Mouse (Mus musculus) CH12.LX (cell line): ENCODE data around the gene Aaas. TPM values are rescaled to one million over a fixed set of nuclear protein-coding genes. Genes with fewer than 3 reads are reported as not detected.

ENCODE experiments used
- DNase-seq: peaks from one replicate; pipeline ENCODE4 v3.0.0-alpha.2; 2013; ENCODE audit errors: extremely low read depth
- H3K27ac ChIP-seq: 2 replicates; pipeline ENCODE4 v1.5.1; 2012; ENCODE audit warnings: low read depth, mild to moderate bottlenecking, control low read depth, moderate library complexity; ENCODE audit not compliant: insufficient read depth
- H3K27me3 ChIP-seq: replicated peaks from 2 replicates; pipeline ENCODE3; 2012; ENCODE audit warnings: inconsistent platforms
- H3K36me3 ChIP-seq, 2 experiments: replicated peaks in 1 of 2; 2 replicates each; pipeline versions ENCODE3 to v1.6.1; 2012; ENCODE audit warnings: inconsistent platforms in 1 of 2, low read length in 1 of 2, mild to moderate bottlenecking in 1 of 2, mixed read lengths in 1 of 2, moderate library complexity in 1 of 2; ENCODE audit not compliant: control insufficient read depth in 1 of 2, insufficient read depth in 1 of 2
- H3K4me1 ChIP-seq, 2 experiments: 2 replicates each; pipeline ENCODE4 v1.6.1; 2012; ENCODE audit warnings: inconsistent platforms in 1 of 2, moderate library complexity in 1 of 2; ENCODE audit not compliant: insufficient read depth in 2 of 2, control insufficient read depth in 1 of 2
- H3K4me2 ChIP-seq: 2 replicates; pipeline ENCODE4 v1.6.1; 2012; ENCODE audit warnings: low read depth, mild to moderate bottlenecking, control low read depth; ENCODE audit not compliant: poor library complexity, insufficient read depth, severe bottlenecking
- H3K4me3 ChIP-seq, 3 experiments: fragments of 150-350 bp in 1 of 3; sonication (generic) in 1 of 3; replicated peaks in 1 of 3; 2 replicates each; pipeline versions ENCODE3 to v1.5.1; 2011 to 2012; ENCODE audit warnings: low read depth in 2 of 3, low read length in 2 of 3, mild to moderate bottlenecking in 2 of 3, moderate library complexity in 2 of 3, control low read depth in 1 of 3, improper control_type of control experiment in 1 of 3, inconsistent platforms in 1 of 3, mixed read lengths in 1 of 3; ENCODE audit not compliant: poor library complexity in 1 of 3
- H3K79me2 ChIP-seq: replicated peaks from 2 replicates; pipeline ENCODE4 v1.6.1; 2012; ENCODE audit warnings: mild to moderate bottlenecking, moderate library complexity; ENCODE audit not compliant: control insufficient read depth, poor library complexity, insufficient read depth, severe bottlenecking; ENCODE audit errors: extremely low read depth
- H3K9ac ChIP-seq: 2 replicates; pipeline ENCODE4 v1.6.1; 2012; ENCODE audit warnings: low read depth, mild to moderate bottlenecking, control low read depth, moderate library complexity; ENCODE audit not compliant: insufficient read depth
- H3K9me3 ChIP-seq: replicated peaks from 2 replicates; pipeline ENCODE3; 2012; ENCODE audit warnings: low read length, inconsistent platforms, mixed read lengths
- ELF1 ChIP-seq: IDR thresholded peaks from 2 replicates; pipeline ENCODE4 v1.6.1; 2014; ENCODE audit warnings: low read depth, mild to moderate bottlenecking, inconsistent platforms, low read length, improper control_type of control experiment
- EP300 ChIP-seq: IDR thresholded peaks from 2 replicates; pipeline ENCODE4 v1.6.1; 2011; ENCODE audit warnings: low read length, improper control_type of control experiment
- GABPA ChIP-seq: IDR thresholded peaks from 2 replicates; pipeline ENCODE4 v1.6.1; 2012; ENCODE audit warnings: low read depth, low read length, improper control_type of control experiment, inconsistent platforms; ENCODE audit not compliant: insufficient replicate concordance
- HCFC1 ChIP-seq: IDR thresholded peaks from 2 replicates; pipeline ENCODE4 v1.6.1; 2012; ENCODE audit warnings: low read depth, mild to moderate bottlenecking, inconsistent platforms, low read length, improper control_type of control experiment
- IRF4 ChIP-seq: IDR thresholded peaks from 2 replicates; pipeline ENCODE4 v1.6.1; 2014; ENCODE audit warnings: low read depth, mild to moderate bottlenecking, inconsistent platforms, low read length, improper control_type of control experiment
- JUN ChIP-seq: IDR thresholded peaks from 2 replicates; pipeline ENCODE4 v1.6.1; 2011; ENCODE audit warnings: low read depth, mild to moderate bottlenecking, low read length, improper control_type of control experiment, moderate library complexity; ENCODE audit not compliant: insufficient read depth
- JUND ChIP-seq: conservative IDR thresholded peaks from 2 replicates; pipeline ENCODE4 v1.6.1; 2011; ENCODE audit warnings: low read depth, low read length, improper control_type of control experiment
- MAX ChIP-seq: IDR thresholded peaks from 2 replicates; pipeline ENCODE4 v1.6.1; 2011; ENCODE audit warnings: low read length, improper control_type of control experiment
- MEF2A ChIP-seq: IDR thresholded peaks from 2 replicates; pipeline ENCODE4 v1.6.1; 2014; ENCODE audit warnings: low read depth, mild to moderate bottlenecking, inconsistent platforms, low read length, improper control_type of control experiment, borderline replicate concordance
- NRF1 ChIP-seq: IDR thresholded peaks from 2 replicates; pipeline ENCODE4 v1.6.1; 2014; ENCODE audit warnings: low read depth, mild to moderate bottlenecking, inconsistent platforms, low read length, improper control_type of control experiment, moderate library complexity
- PAX5 ChIP-seq: IDR thresholded peaks from 2 replicates; pipeline ENCODE4 v1.6.1; 2012; ENCODE audit warnings: low read length, inconsistent platforms, mixed read lengths
- POLR2A ChIP-seq: IDR thresholded peaks from 2 replicates; pipeline ENCODE4 v1.6.1; 2011; ENCODE audit warnings: low read depth, mild to moderate bottlenecking, improper control_type of control experiment, low read length
- RAD21 ChIP-seq: IDR thresholded peaks from 2 replicates; pipeline ENCODE4 v1.6.1; 2011; ENCODE audit warnings: low read depth, mild to moderate bottlenecking, low read length, improper control_type of control experiment, moderate library complexity
- RCOR1 ChIP-seq: conservative IDR thresholded peaks from 2 replicates; pipeline ENCODE4 v1.6.1; 2012; ENCODE audit warnings: low read depth, mild to moderate bottlenecking, inconsistent platforms, low read length, improper control_type of control experiment
- SIN3A ChIP-seq: IDR thresholded peaks from 2 replicates; pipeline ENCODE4 v1.6.1; 2012; ENCODE audit warnings: low read length, improper control_type of control experiment, inconsistent platforms
- SMC3 ChIP-seq: IDR thresholded peaks from 2 replicates; pipeline ENCODE4 v1.6.1; 2011; ENCODE audit warnings: low read depth, low read length, improper control_type of control experiment
- TCF12 ChIP-seq: IDR thresholded peaks from 2 replicates; pipeline ENCODE4 v1.6.1; 2014; ENCODE audit warnings: low read depth, mild to moderate bottlenecking, inconsistent platforms, low read length, improper control_type of control experiment
- USF2 ChIP-seq: conservative IDR thresholded peaks from 2 replicates; pipeline ENCODE4 v1.6.1; 2011; ENCODE audit warnings: low read depth, low read length, improper control_type of control experiment
- ZKSCAN1 ChIP-seq: IDR thresholded peaks from 2 replicates; pipeline ENCODE4 v1.6.1; 2012; ENCODE audit warnings: low read depth, inconsistent platforms, low read length, improper control_type of control experiment, borderline replicate concordance
- ZNF384 ChIP-seq: IDR thresholded peaks from 2 replicates; pipeline ENCODE4 v1.6.1; 2012; ENCODE audit warnings: low read depth, low read length, improper control_type of control experiment, inconsistent platforms
- dilution Hi-C: fragments of 300-500 bp; cut with MboI; formaldehyde crosslinking; loops from 2 replicates; pipeline ENCODE4 v1.14.3; 2020; ENCODE audit warnings: low sequenced_read_pairs; ENCODE audit not compliant: extremely low pct_unique_long_range_greater_than_20kb, extremely low pct_ligation_motif_present
- in situ Hi-C: fragments of 300-500 bp; cut with MboI; formaldehyde crosslinking; loops from 3 replicates; pipeline ENCODE4 v1.14.3; 2019; ENCODE audit warnings: low sequenced_read_pairs, low pct_ligation_motif_present, low pct_unique_long_range_greater_than_20kb, mixed read lengths
- polyA plus RNA-seq: library from polyadenylated mRNA; unstranded; fragments of >175 nt; gene quantifications from 2 replicates; pipeline ENCODE4 v1.2.1, GENCODE M21; 2012; ENCODE audit warnings: low read depth; ENCODE audit not compliant: insufficient read length
- total RNA-seq, 2 experiments: library from RNA; depleted of rRNA; stranded (reverse); fragments of 300-350 nt in 1 of 2; fragments of >200 nt in 1 of 2; gene quantifications; 2 replicates each; pipeline ENCODE4 v1.2.3; 2012 to 2014

The Aaas gene
- total and polyA plus RNA-seq, 3 experiments, result 98.3 to 266 (median 126) TPM

- peak overlapping the region; percentile 53 to 70 (median 59) for H3K4me3 ChIP-seq
- H3K4me1 ChIP-seq, result peaks cover 0 to 17% of the 10 kb centered on the region in 2 experiments; a peak in 3 of 4 replicates
- peak; percentile 53 for DNase-seq
- H3K4me2 ChIP-seq, result peak overlapping the region; percentile 80
- in situ Hi-C loops, result no loop called here
- H3K27ac ChIP-seq, result no peak overlapping the region
- peaks cover 45% of the 10 kb centered on the region for H3K27me3 ChIP-seq
- dilution Hi-C loops, result no loop called here
- H3K9ac ChIP-seq, result peak overlapping the region; percentile 53
- no peaks in the 10 kb centered on the region for H3K79me2 ChIP-seq
- TF ChIP-seq POLR2A, result peak; percentile 45; the same call in 1 of the 2 replicates
- TF ChIP-seq MEF2A, result no peak
- TF ChIP-seq, all 38 proteins: peak for 1
- Histone ChIP-seq H3K36me3 (no peaks in the 10 kb centered on the region), H3K9me3 (no peaks in the 10 kb centered on the region)
These were observed 26.0 kb upstream of the Aaas start for GRCm38 (mm10) chr15:102376453-102377162.

- Histone ChIP-seq H3K9me3 (no peaks in the 10 kb centered on the region), H3K4me3 (no peak overlapping the region), H3K79me2 (no peaks in the 10 kb centered on the region), H3K27me3 (peaks cover 64% of the 10 kb centered on the region), H3K36me3 (no peaks in the 10 kb centered on the region), H3K9ac (no peak overlapping the region), H3K4me1 (peaks cover 5 to 6% of the 10 kb centered on the region in 2 experiments; a peak in 3 of 4 replicates), H3K27ac (no peak overlapping the region), H3K4me2 (no peak overlapping the region)
- no peak for DNase-seq
- in situ Hi-C loops (no loop called here), dilution Hi-C loops (no loop called here)
- no peak for TF ChIP-seq PAX5
- no peak for TF ChIP-seq MAX
- no peak for TF ChIP-seq MEF2A
- TF ChIP-seq JUN, result no peak
- TF ChIP-seq RCOR1, result no peak
These were observed 20.2 kb upstream of the Aaas start for GRCm38 (mm10) chr15:102370727-102371126.

- no peak overlapping the region for H3K4me3 ChIP-seq
- no peak for DNase-seq
- H3K79me2 ChIP-seq, result no peaks in the 10 kb centered on the region
- H3K36me3 ChIP-seq, result no peaks in the 10 kb centered on the region
- H3K4me2 ChIP-seq, result peak overlapping the region; percentile 47
- in situ Hi-C loops, result no loop called here
- H3K4me1 ChIP-seq, result peaks cover 5 to 6% of the 10 kb centered on the region in 2 experiments; a peak in 3 of 4 replicates
- dilution Hi-C loops, result no loop called here
- no peak overlapping the region for H3K9ac ChIP-seq
- H3K27me3 ChIP-seq, result peaks cover 64% of the 10 kb centered on the region
- H3K9me3 ChIP-seq, result no peaks in the 10 kb centered on the region
- TF ChIP-seq MAX, result no peak
- no peak for TF ChIP-seq ELF1
- TF ChIP-seq TCF12, result no peak
- no peak for TF ChIP-seq USF2
- TF ChIP-seq IRF4, result no peak
- no peak for TF ChIP-seq GABPA
- no peak for TF ChIP-seq RCOR1
- TF ChIP-seq RAD21, result no peak
- TF ChIP-seq ZKSCAN1, result no peak
- TF ChIP-seq NRF1, result no peak
- no peak for TF ChIP-seq HCFC1
- no peak for TF ChIP-seq SIN3A
- no peak for TF ChIP-seq JUN
- TF ChIP-seq EP300, result no peak
- TF ChIP-seq ZNF384, result no peak
- TF ChIP-seq SMC3, result no peak
- TF ChIP-seq JUND, result no peak
- TF ChIP-seq POLR2A, result no peak
- H3K27ac ChIP-seq, result no peak overlapping the region
These were observed 19.4 kb upstream of the Aaas start for GRCm38 (mm10) chr15:102369972-102370371.
